33 mouse cellular contexts compared by ENCODE assay signal in the genomic region with DNA sequence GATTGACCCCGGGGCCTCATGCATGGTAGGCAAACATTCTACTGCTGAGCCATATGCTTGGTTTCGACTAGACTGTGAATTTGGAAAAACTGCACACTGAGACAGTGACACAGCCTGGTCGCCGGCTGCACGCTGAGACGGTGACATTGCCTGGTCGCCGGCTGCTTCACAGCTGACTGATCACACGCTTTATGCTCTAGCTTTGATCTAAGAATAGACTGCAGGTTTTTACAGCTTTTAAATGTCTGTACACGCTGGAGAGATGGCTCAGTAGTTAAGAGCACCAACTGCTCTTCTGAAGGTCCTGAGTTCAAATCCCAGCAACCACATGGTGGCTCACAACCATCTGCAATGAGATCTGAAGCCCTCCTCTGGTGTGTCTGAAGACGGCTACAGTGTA. TPM values are rescaled to one million over a fixed set of nuclear protein-coding genes. Genes with fewer than 3 reads are reported as not detected.
A peak's percentile ranks its signal among the peaks of the same experiment; 100 is the strongest.
DNase-seq lines count a peak whose midpoint lies in the region; ATAC-seq and TF ChIP-seq lines count a peak whose summit lies in the region.
"Had no signal": no experiment of that assay in that cellular context is flagged by ENCODE, and none has a peak within 500 bp of the region (broad histone marks: within the 10 kb centered on the region; RNA-seq: fewer than 3 reads in every experiment).

No protein-coding gene starts in this region.

- no peak overlapping the region for H3K27ac ChIP-seq in intestine, postnatal 0 days (ENCODE audit: low read depth, low read length)
- H3K27ac ChIP-seq: heart, embryonic 10.5 days; heart, embryonic 15.5 days; hindbrain, embryonic 12.5 days; hindbrain, postnatal 0 days; intestine, embryonic 15.5 days; liver, embryonic 14.5 days; macrophage; midbrain, embryonic 10.5 days; midbrain, embryonic 15.5 days; neural tube, embryonic 12.5 days; stomach, embryonic 15.5 days had no signal

- no peaks in the 10 kb centered on the region for H3K36me3 ChIP-seq in intestine, postnatal 0 days (ENCODE audit: control insufficient read depth, insufficient read depth)
- H3K36me3 ChIP-seq: heart, embryonic 10.5 days; heart, embryonic 15.5 days; hindbrain, embryonic 12.5 days; intestine, embryonic 15.5 days; midbrain, embryonic 10.5 days; midbrain, embryonic 15.5 days; neural tube, embryonic 12.5 days; stomach, embryonic 15.5 days had no signal

- H3K4me3 ChIP-seq in intestine, postnatal 0 days (ENCODE audit: low read depth, low read length), result no peak overlapping the region
- H3K4me3 ChIP-seq: heart, embryonic 10.5 days; heart, embryonic 15.5 days; hindbrain, embryonic 12.5 days; intestine, embryonic 15.5 days; midbrain, embryonic 10.5 days; midbrain, embryonic 15.5 days; neural tube, embryonic 12.5 days; stomach, embryonic 15.5 days had no signal

- 77% methylated on average over 11 of the region's 11 CpGs for WGBS in intestine, postnatal 0 days

- TF ChIP-seq CTCF in intestine, postnatal 0 days (IDR thresholded peaks at IDR 0.05; ENCODE audit: low read depth), result no peak

- no peak overlapping the region for H3K9ac ChIP-seq in intestine, postnatal 0 days (ENCODE audit: low read depth, low read length)
- H3K9ac ChIP-seq: heart, embryonic 15.5 days; hindbrain, embryonic 12.5 days; intestine, embryonic 15.5 days; liver, embryonic 14.5 days; midbrain, embryonic 15.5 days; neural tube, embryonic 12.5 days; stomach, embryonic 15.5 days had no signal

- H3K4me2 ChIP-seq in intestine, postnatal 0 days (replicated peaks; ENCODE audit: low read depth), result no peak overlapping the region
- H3K4me2 ChIP-seq: heart, embryonic 15.5 days; hindbrain, embryonic 12.5 days; intestine, embryonic 15.5 days; midbrain, embryonic 15.5 days; neural tube, embryonic 12.5 days; stomach, embryonic 15.5 days had no signal

- H3K9me3 ChIP-seq in intestine, postnatal 0 days (ENCODE audit: control insufficient read depth), result no peaks in the 10 kb centered on the region
- H3K9me3 ChIP-seq: heart, embryonic 10.5 days; heart, embryonic 15.5 days; hindbrain, embryonic 12.5 days; intestine, embryonic 15.5 days; midbrain, embryonic 10.5 days; midbrain, embryonic 15.5 days; neural tube, embryonic 12.5 days; stomach, embryonic 15.5 days had no signal

- no peak for ATAC-seq in intestine, postnatal 0 days
- ATAC-seq: forebrain, embryonic 16.5 days; hindbrain, postnatal 0 days; intestine, embryonic 15.5 days; midbrain, embryonic 15.5 days had no signal

- intact Hi-C loops in heart, postnatal 36 days (cut with DNase I), result no loop called here

- no peaks in the 10 kb centered on the region for H3K4me1 ChIP-seq in intestine, postnatal 0 days (replicated peaks; ENCODE audit: control insufficient read depth, insufficient read depth, low read length)

- peak; percentile 17 to 37 for DNase-seq in cerebellum, postnatal 10 days
- DNase-seq in cerebellum, adult 11 months, result no peak
- peak; percentile 31 for DNase-seq in heart, adult 11 months
- DNase-seq in heart, postnatal 36 days, result no peak
- peak; percentile 38 for DNase-seq in thymus, postnatal 14 days
- no peak for DNase-seq in thymus, adult 18-20 months
- peak; percentile 49 for DNase-seq in thymus, postnatal 4 days
- DNase-seq: adrenal gland, postnatal 25 days; cerebellum, adult 9-11 months; gastrocnemius, postnatal 10 days; kidney, adult 9 months; kidney, postnatal 10 days; layer of hippocampus, postnatal 36 days; liver; lung, adult 2 months; lung, postnatal 10 days; right cerebral cortex, adult 18-20 months; right cerebral cortex, postnatal 4 days had no signal

- H3K27me3 ChIP-seq in intestine, postnatal 0 days (replicated peaks; ENCODE audit: control insufficient read depth, insufficient read depth, low read length), result no peaks in the 10 kb centered on the region
- H3K27me3 ChIP-seq: heart, embryonic 15.5 days; hindbrain, embryonic 12.5 days; intestine, embryonic 15.5 days; midbrain, embryonic 15.5 days; neural tube, embryonic 12.5 days; stomach, embryonic 15.5 days had no signal

RNA-seq across cellular contexts. Expression of gene Spink2, which starts 5.1 kb away (rescaled TPM):
- under 1 TPM in 1 of 2 experiments, not detected in 1; 0.53 TPM for total RNA-seq in heart, postnatal 36 days (2021)
- 1.3 and 1.4 TPM in 2 replicates for polyA plus RNA-seq in intestine, postnatal 0 days (2015; fragmentation: Nextera tagmentation; extraction: Ambion mirVana)
- total RNA-seq: adrenal gland, adult 18-20 months; adrenal gland, postnatal 25 days; hindbrain, postnatal 0 days; layer of hippocampus, postnatal 36 days had no signal
- polyA plus RNA-seq: cortical plate, adult 2 months; macrophage had no signal

RNA-seq across cellular contexts. Expression of gene Rest, which starts 59.2 kb away (rescaled TPM):
- total RNA-seq in heart, postnatal 36 days (2021), result 10 to 100 TPM; 14.8 to 16.5 TPM
- polyA plus RNA-seq in intestine, postnatal 0 days (2015; fragmentation: Nextera tagmentation; extraction: Ambion mirVana), result 13.2 and 15.0 TPM in 2 replicates

Comparison
In these comparisons a context has a peak if more than half of its experiments do, and no peak if none do; other contexts are left out.
1. DNase-seq: peak in cerebellum, postnatal 10 days (2 of 2), heart, adult 11 months (single experiment), thymus, postnatal 14 days (single experiment) and thymus, postnatal 4 days (single experiment); none in cerebellum, adult 11 months (single experiment), heart, postnatal 36 days (0 of 2) and thymus, adult 18-20 months (0 of 2).